Mouse (Mus musculus) splenic B cell, adult 2 months (primary cell): ENCODE measurements around the gene Rab27a.
"Not testable (repeated sequence)": the region's sequence is repeated elsewhere in the genome, so short reads cannot be mapped to it uniquely, and the experiment has no call there.

Source experiments
- DNase-seq: peaks from one replicate; pipeline ENCODE4 v3.0.0-alpha.2; 2011; ENCODE audit warnings: low read depth, low spot score
- H3K27me3 ChIP-seq: 2 replicates; pipeline ENCODE4 v1.6.1; 2012; ENCODE audit warnings: mild to moderate bottlenecking, low read length, moderate library complexity, mixed read lengths; ENCODE audit not compliant: control insufficient read depth, poor library complexity, insufficient read depth, severe bottlenecking
- H3K36me3 ChIP-seq: 2 replicates; pipeline ENCODE4 v1.6.1; 2012; ENCODE audit warnings: mild to moderate bottlenecking, low read length, moderate library complexity, mixed read lengths; ENCODE audit not compliant: control insufficient read depth, poor library complexity, insufficient read depth, severe bottlenecking

Gene Rab27a

DNA sequence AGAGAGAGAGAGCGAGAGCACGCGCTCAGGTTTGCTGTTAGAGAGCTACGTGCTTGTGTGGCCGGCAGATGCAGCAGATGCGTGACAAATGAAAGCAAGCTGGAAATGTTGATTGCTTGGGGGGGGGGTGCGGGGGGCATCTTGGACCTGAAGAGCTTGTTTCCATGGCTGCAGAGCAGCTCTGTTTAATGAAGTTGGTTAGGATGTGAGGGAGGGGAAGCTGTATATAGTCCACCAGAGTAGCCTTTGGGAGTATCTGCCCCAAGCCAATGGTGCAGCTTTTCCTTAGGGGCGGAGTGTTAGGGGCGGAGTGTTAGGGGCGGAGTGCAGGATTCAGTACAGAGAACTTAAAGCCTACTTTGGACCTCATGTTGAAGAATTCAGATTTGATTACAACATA lies 22.4 kb downstream of the Rab27a start:
- no peak for DNase-seq
- 0 out of 2 replicates have a peak, but pooled peaks cover 2% of the 10 kb centered on the region for H3K36me3 ChIP-seq

DNA sequence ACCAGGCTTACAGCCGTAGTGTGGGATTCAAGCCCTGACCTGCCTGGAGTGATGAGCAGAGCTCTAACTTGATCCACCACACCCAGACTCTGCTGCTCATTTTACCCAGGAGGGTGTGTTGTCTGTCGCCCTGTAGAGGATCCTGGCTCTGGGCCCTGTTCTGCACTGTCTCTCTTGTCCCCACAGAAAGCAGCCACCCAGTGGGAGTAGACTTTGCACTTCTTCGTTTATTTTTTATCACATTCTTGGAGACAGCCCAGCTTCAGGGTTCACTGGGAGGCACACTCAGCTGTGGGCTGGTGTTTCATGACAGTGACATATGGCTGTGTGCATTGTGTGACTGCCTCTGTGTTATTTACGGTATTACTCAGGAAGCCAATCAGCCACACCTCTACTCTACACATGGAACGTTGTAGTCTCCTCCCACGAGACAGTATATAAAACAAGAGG lies 23.6 kb downstream of the Rab27a start:
- no peaks in the 10 kb centered on the region for H3K27me3 ChIP-seq
- no peak for DNase-seq
- H3K36me3 ChIP-seq: 0 out of 2 replicates have a peak, but pooled peaks cover 2% of the 10 kb centered on the region

More for the DNA sequence above, 22.4 kb downstream of the Rab27a start:
- no peaks in the 10 kb centered on the region for H3K27me3 ChIP-seq

GRCm38 (mm10) chr9:73068688-73069087 lies 24.0 kb downstream of the Rab27a start:
- DNase-seq: no peak
- 0 out of 2 replicates have a peak, but pooled peaks cover 2% of the 10 kb centered on the region for H3K36me3 ChIP-seq
- H3K27me3 ChIP-seq: no peaks in the 10 kb centered on the region

DNA sequence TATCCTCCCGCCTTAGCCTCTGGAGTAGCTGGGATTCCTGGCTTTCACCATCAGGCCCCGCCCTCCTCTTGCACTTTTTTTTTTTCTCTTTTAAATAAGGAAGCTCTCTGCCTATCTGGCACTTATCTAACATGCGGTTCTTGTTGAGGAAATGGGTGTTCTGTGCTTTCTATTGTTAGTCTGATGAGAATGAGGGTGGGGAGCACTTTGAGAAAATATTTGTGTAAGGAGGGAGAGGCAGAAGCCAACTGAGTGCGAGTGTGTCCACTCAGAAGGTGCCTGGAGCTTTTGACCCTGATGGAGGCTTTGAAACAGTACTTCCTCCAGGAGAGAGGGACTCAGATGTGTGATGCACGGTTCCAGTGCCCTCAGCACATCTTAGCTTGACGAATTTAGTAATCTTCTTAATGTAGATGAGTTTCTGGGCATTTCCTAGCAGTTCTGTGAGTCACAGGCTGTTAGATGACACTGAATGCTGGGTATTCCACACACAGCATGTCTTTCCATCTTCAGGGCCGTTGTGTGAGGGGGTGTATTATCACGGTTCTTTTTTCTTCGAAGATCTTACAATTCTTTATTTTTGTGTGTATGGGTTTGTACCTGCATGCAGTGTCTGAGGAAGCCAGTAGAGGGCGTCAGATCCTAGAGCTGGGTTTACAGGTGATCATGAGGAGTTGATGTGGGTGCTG lies 26.5 kb downstream of the Rab27a start:
- peak; percentile 11 for DNase-seq
- Histone ChIP-seq H3K36me3 (0 out of 2 replicates have a peak, but pooled peaks cover 2% of the 10 kb centered on the region), H3K27me3 (no peaks in the 10 kb centered on the region)

GRCm38 (mm10) chr9:73072426-73072825 lies 27.8 kb downstream of the Rab27a start:
- Histone ChIP-seq H3K36me3 (no peaks in the 10 kb centered on the region), H3K27me3 (no peaks in the 10 kb centered on the region)
- DNase-seq: no peak

DNA sequence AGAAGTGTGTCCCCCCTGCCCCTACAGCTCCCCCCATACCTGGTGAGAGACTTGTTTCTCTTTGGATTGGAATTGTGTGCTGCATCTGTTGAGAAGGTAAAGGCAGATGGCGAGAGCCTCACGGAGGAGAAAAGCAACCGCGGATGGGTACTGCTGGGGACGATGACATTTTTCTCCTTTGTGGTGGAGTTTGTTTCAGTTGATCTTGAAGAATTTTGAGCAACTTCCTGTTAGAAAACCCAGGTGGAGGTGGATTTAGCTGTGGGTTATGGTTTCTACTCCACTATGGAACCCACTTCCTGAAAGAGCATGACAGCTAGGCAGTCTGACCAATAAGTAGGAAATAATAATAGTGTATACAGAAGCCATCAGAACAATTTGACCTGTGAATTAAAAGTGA lies 28.5 kb downstream of the Rab27a start:
- DNase-seq: no peak
- Histone ChIP-seq H3K27me3 (no peaks in the 10 kb centered on the region), H3K36me3 (no peaks in the 10 kb centered on the region)

GRCm38 (mm10) chr9:73079349-73079748 lies 34.7 kb downstream of the Rab27a start:
- H3K36me3 ChIP-seq, DNase-seq, H3K27me3 ChIP-seq: not testable (repeated sequence)

- no peaks in the 10 kb centered on the region for H3K36me3 ChIP-seq
- no peak for DNase-seq
Measured at GRCm38 (mm10) chr9:73079801-73080325, 35.2 kb downstream of the Rab27a start.

DNA sequence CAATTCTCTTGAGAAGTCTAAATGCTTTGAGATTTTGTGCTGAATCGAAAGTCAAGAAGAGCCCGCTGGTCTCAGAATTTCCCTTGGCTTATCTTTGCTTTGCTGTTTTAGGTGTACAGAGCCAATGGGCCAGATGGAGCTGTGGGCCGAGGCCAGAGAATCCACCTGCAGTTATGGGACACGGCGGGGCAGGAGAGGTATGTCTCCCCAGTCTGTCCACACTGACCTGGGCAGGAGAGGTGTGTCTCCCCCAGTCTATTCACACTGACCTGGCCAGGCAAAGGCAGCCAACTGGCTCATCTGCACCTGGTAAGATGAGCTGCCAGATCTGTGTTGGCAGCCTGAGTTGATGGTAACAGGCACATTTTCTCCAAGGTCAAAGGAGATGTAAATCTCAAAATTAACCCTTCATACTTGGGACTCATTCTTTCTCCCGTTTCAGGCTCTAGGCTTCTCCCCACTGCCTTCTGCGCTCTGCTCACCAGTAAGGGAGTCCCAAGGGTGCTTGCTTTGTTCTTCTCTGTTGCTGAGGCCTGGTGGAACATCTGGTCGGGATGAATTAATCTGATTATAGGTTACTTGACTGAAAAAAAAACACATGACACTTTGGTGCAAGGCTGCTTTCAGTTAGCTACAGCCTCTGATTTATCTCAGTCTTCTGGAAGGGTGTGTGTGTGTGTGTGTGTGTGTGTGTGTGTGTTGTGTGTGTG lies 37.8 kb downstream of the Rab27a start:
- no peak for DNase-seq
- Histone ChIP-seq H3K36me3 (no peaks in the 10 kb centered on the region), H3K27me3 (no peaks in the 10 kb centered on the region; the same call in 1 of the 2 replicates)

More at GRCm38 (mm10) chr9:73079801-73080325, 35.2 kb downstream of the Rab27a start:
- H3K27me3 ChIP-seq: no peaks in the 10 kb centered on the region; the same call in 1 of the 2 replicates

DNA sequence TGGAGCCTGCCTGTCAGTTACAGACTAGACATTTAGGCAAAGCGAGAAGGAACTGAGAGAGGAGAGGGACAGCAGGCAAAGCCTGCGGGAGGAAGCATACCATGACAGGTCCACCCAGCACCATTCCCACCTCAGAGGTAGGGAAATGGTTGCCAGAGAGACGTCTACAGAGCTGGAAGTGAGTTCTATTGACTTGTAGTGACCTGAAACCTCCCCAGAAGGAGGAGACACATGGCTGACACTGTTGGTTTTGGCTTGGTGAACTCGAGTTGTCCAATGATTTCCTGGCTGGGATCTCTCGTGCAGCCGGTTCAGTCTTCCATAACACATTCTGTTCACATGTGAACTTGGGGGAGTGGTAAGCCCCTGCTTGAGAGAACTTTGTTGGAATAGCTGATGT lies 39.3 kb downstream of the Rab27a start:
- H3K27me3 ChIP-seq: no peaks in the 10 kb centered on the region; the same call in 1 of the 2 replicates
- H3K36me3 ChIP-seq: no peaks in the 10 kb centered on the region
- DNase-seq: no peak

DNA sequence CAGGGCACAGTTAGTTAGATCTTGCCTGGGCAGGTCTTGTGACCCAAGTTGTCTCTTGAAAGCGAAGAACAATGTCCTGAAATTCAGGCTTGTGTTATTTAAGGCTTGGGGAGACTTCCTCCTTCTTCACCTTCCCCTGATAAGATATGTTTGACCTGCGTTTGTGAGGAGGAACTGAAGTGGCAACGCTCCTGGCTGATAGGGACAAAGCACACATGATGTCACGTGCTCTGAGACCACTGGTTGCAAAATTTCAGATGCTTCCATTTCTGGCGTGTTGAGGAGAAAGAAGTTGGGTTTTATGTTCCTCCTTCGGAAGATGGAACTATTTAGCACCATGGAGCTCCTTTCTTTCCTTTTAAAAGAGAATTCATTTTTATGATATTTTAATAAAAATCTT lies 41.2 kb downstream of the Rab27a start:
- no peak for DNase-seq
- no peaks in the 10 kb centered on the region for H3K36me3 ChIP-seq
- H3K27me3 ChIP-seq: no peaks in the 10 kb centered on the region; the same call in 1 of the 2 replicates

DNA sequence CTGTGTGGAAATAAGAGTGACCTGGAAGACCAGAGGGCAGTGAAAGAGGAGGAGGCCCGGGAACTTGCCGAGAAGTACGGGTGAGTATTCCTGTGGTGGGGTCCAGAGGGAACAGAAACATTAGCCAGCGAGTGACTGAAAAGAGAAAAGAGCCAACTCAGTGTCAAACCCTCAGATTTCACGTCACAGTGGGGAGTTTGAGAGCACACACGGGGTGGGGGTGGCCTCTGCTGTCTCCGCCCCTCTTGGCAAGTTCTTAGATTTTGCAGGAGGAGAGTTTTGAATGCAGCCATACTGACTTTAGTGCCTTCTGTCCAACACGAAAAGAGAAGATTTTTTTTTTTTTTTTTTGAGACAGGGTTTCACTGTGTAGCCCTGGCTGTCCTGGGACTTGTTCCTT lies 42.5 kb downstream of the Rab27a start:
- Histone ChIP-seq H3K36me3 (no peaks in the 10 kb centered on the region), H3K27me3 (no peaks in the 10 kb centered on the region)
- DNase-seq: no peak

- no peak for DNase-seq
- Histone ChIP-seq H3K36me3 (no peaks in the 10 kb centered on the region), H3K27me3 (no peaks in the 10 kb centered on the region)
Measured at GRCm38 (mm10) chr9:73087581-73087980, 42.9 kb downstream of the Rab27a start.

DNA sequence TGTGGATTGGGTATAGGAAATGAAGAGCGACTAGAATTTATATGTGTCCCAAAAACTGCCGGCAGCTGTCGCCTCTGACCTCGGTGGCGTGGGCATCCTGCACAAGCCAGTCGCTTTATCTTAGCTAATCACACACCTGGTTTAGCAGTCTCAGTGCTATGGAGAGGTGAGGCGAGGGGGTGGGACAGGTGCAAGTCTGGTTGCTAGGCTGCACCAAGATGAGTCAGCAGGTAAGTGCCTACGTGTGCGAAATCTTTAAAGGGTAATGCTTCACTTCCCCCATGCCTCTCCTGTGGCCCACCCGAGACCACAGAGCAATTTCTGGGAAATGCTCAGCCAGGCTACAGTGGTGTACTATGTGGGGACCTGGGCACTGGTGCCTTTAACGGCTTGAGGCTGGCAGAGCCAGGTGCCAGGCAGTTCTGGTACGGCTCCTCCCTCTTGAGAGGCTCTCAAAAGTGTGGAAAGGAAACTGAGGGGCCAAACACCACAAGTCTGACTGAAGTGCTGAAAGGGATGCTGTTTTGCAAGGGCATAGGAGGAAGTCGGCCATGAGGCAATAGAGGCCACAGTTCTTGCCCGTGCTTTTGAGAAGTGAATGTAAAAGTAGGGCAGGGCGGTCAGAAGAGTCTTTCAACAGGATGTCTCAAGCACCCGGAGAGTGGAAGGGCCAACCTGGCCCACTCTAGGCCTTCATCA lies 44.7 kb downstream of the Rab27a start:
- Histone ChIP-seq H3K27me3 (no peaks in the 10 kb centered on the region), H3K36me3 (no peaks in the 10 kb centered on the region)
- DNase-seq: peak; percentile 46
